8 mouse cellular contexts compared by ENCODE assay signal in the genomic region with DNA sequence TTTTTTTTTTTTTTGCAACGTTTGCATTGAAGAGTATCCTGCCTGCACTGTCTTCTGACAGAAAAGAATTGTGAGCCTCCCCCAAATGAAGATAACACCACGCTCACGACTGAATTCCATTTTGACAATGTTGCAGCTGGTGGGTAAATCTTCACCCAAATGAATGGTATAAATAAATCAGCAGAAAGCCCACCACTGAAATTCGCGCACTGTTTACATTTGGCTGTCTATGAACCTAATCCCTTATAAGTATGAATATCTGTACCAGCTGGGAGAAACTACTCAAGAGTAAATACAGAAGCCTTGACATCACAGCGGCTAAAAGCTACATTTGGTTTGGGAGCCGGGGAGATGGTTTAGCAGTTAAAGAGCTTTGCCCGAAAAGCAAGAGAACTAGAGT.
DNase-seq lines count a peak whose midpoint lies in the region; ATAC-seq and TF ChIP-seq lines count a peak whose summit lies in the region.

No protein-coding gene starts in this region.

- peak overlapping the region; percentile 12 for H3K4me3 ChIP-seq in left cerebral cortex, adult 2 months
- peak overlapping the region; percentile 41; the same call in 1 of the 2 replicates for H3K4me3 ChIP-seq in forebrain, embryonic 10.5 days
- H3K4me3 ChIP-seq in hindbrain, postnatal 0 days (ENCODE audit: low read length) = peak overlapping the region; percentile 35
- H3K4me3 ChIP-seq in neural tube, embryonic 12.5 days = no peak overlapping the region

- DNase-seq in left cerebral cortex, adult 2 months (ENCODE audit: extremely low spot score in 1 of 2, low spot score in 2 of 2) = no peak
- DNase-seq in left cerebral cortex, adult 9 months (ENCODE audit: low spot score in 2 of 2) = no peak
- DNase-seq in forebrain, embryonic 10.5 days (ENCODE audit: extremely low spot score, low spot score) = no peak
- no peak for DNase-seq in hindbrain, postnatal 0 days (ENCODE audit: low spot score)
- DNase-seq in spleen, adult 12 weeks (ENCODE audit: low spot score) = no peak
- no peak for DNase-seq in gastrocnemius, adult 8-10 months (ENCODE audit: low spot score in 2 of 2)
- DNase-seq in spleen, postnatal 36 days (ENCODE audit: low spot score in 2 of 2) = no peak

- peak; percentile 22; the same call in 1 of the 2 replicates for ATAC-seq in hindbrain, postnatal 0 days
- ATAC-seq in neural tube, embryonic 12.5 days (ENCODE audit: low FRiP score, low read depth) = no peak

- H3K9ac ChIP-seq in hindbrain, postnatal 0 days (replicated peaks; ENCODE audit: low read length) = peak overlapping the region; percentile 65; the same call in 1 of the 2 replicates
- no peak overlapping the region for H3K9ac ChIP-seq in neural tube, embryonic 12.5 days

- peak overlapping the region; percentile 62 for H3K4me2 ChIP-seq in hindbrain, postnatal 0 days (ENCODE audit: low read depth, low read length)
- peak overlapping the region; percentile 58 for H3K4me2 ChIP-seq in neural tube, embryonic 12.5 days (replicated peaks)

- no peak overlapping the region for H3K27ac ChIP-seq in left cerebral cortex, adult 2 months
- H3K27ac ChIP-seq in forebrain, embryonic 10.5 days = peak overlapping the region; percentile 66
- peak overlapping the region; percentile 78 for H3K27ac ChIP-seq in hindbrain, postnatal 0 days
- no peak overlapping the region for H3K27ac ChIP-seq in neural tube, embryonic 12.5 days

- peaks cover 7% of the 10 kb centered on the region; the same call in 1 of the 2 replicates for H3K9me3 ChIP-seq in forebrain, embryonic 10.5 days
- no peaks in the 10 kb centered on the region for H3K9me3 ChIP-seq in hindbrain, postnatal 0 days (ENCODE audit: low read length)
- H3K9me3 ChIP-seq in neural tube, embryonic 12.5 days = 0 out of 2 replicates have a peak, but pooled peaks cover 3% of the 10 kb centered on the region

- no peak for TF ChIP-seq CTCF in left cerebral cortex, adult 2 months (IDR thresholded peaks at IDR 0.05)
- TF ChIP-seq CTCF in hindbrain, postnatal 0 days (IDR thresholded peaks at IDR 0.05; ENCODE audit: low read depth) = no peak

- H3K4me1 ChIP-seq in forebrain, embryonic 10.5 days = peaks cover 41% of the 10 kb centered on the region
- no peaks in the 10 kb centered on the region for H3K4me1 ChIP-seq in hindbrain, postnatal 0 days (ENCODE audit: insufficient read depth, low read length)
- H3K4me1 ChIP-seq in neural tube, embryonic 12.5 days = no peaks in the 10 kb centered on the region

- H3K27me3 ChIP-seq in forebrain, embryonic 10.5 days (ENCODE audit: poor library complexity, severe bottlenecking) = peaks cover 32% of the 10 kb centered on the region
- no peaks in the 10 kb centered on the region for H3K27me3 ChIP-seq in hindbrain, postnatal 0 days (ENCODE audit: insufficient read depth, low read length)
- H3K27me3 ChIP-seq in neural tube, embryonic 12.5 days (replicated peaks) = no peaks in the 10 kb centered on the region

- H3K36me3 ChIP-seq in forebrain, embryonic 10.5 days (replicated peaks) = no peaks in the 10 kb centered on the region; the same call in 1 of the 2 replicates
- no peaks in the 10 kb centered on the region for H3K36me3 ChIP-seq in hindbrain, postnatal 0 days (ENCODE audit: insufficient read depth, low read length)
- H3K36me3 ChIP-seq in neural tube, embryonic 12.5 days = no peaks in the 10 kb centered on the region

- intact Hi-C loops in left cerebral cortex, adult 2 months (cut with DNase I) = no loop called here

- WGBS in forebrain, embryonic 10.5 days = 51% methylated on average over 8 of the region's 8 CpGs
- WGBS in hindbrain, postnatal 0 days = 32% methylated on average over 8 of the region's 8 CpGs
- WGBS in neural tube, embryonic 12.5 days = 48% methylated on average over 8 of the region's 8 CpGs

Comparison
In these comparisons a context has a peak if more than half of its experiments do, and no peak if none do; other contexts are left out.
1. H3K27ac ChIP-seq: peak in forebrain, embryonic 10.5 days (single experiment) and hindbrain, postnatal 0 days (single experiment); none in left cerebral cortex, adult 2 months (single experiment) and neural tube, embryonic 12.5 days (single experiment).